Mouse (Mus musculus): Measurements from ENCODE around the gene Hyal1. TPM values are rescaled to one million over a fixed set of nuclear protein-coding genes. Genes with fewer than 3 reads are reported as not detected.

Hyal1 gene
- polyA plus RNA-seq, 1 experiment from 2014 or later: 4.6 TPM

DNA sequence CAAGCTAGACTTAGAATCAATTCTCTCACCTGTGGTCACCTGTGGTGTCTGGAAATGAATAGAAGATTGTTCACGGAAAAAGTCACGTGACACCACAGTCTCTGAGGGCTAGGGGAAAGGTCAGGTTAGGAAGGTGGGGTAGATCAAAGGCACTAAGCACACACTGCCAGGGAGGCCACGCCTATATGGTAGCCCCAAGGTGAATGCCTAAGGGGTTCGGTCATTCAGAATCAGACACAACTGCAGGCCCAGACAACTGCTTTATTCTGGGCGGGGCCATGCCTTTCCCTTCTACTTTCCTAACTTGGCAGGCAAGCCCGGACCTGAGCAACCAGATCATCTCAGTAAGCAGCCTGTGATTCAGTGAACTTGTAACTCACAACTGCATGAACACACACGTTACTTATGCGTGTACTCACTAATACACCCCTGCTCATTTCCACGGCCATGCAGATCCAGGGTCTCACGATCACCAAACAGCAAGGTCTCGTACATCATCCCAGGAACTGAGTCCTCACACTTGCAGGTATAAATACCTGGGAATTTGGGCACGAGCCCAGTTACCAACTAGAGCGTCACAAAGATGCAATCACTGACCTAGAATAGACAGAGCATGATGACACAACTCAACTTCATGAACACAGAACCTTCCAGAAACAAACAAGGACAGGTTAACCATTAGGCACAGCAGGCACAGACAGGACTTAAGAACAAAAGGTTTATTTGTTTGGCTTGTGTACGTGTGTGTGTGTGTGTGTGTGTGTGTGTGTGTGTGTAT lies 959 bp upstream of the Hyal1 start:
- Histone ChIP-seq H3K36me3 (ENCODE audit: control insufficient read depth, insufficient read depth, low read length) (peaks cover 37% of the 10 kb centered on the region), H3K27ac (replicated peaks in 1 of 2; ENCODE audit: control insufficient read depth in 1 of 2, insufficient read depth in 1 of 2, low read depth in 2 of 2, low read length in 2 of 2) (peak overlapping the region; percentile 55 to 57; a peak in 3 of 4 replicates), H3K4me2 (ENCODE audit: low read length) (peak overlapping the region; percentile 61; the same call in 1 of the 2 replicates), H3K4me3 (ENCODE audit: control insufficient read depth in 1 of 2, insufficient read depth in 1 of 2, low read depth in 1 of 2, low read length in 2 of 2) (no peak overlapping the region), H3K9me3 (ENCODE audit: control insufficient read depth, low read length) (no peaks in the 10 kb centered on the region), H3K27me3 (ENCODE audit: control insufficient read depth, insufficient read depth, low read length) (no peaks in the 10 kb centered on the region), H3K4me1 (ENCODE audit: control insufficient read depth in 2 of 2, insufficient read depth in 2 of 2, low read length in 2 of 2) (peaks cover 20 to 28% of the 10 kb centered on the region in 2 experiments), H3K9ac (ENCODE audit: low read length) (no peak overlapping the region)
- WGBS: 80% methylated on average over 14 of the region's 14 CpGs
- no peak for ATAC-seq (ENCODE audit: insufficient number of reproducible peaks, insufficient read depth, low FRiP score, low read depth)

DNA sequence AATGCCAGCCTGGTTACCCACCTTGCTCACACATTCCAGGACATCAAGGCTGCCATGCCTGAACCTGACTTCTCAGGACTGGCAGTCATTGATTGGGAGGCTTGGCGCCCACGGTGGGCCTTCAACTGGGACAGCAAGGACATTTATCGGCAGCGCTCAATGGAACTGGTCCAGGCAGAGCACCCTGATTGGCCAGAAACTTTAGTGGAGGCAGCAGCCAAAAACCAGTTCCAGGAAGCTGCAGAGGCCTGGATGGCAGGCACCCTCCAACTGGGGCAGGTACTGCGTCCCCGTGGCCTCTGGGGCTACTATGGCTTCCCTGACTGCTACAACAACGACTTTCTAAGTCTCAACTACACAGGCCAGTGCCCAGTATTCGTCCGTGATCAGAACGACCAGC lies 1.1 kb downstream of the Hyal1 start:
- ATAC-seq (ENCODE audit: insufficient number of reproducible peaks, insufficient read depth, low FRiP score, low read depth): no peak

DNA sequence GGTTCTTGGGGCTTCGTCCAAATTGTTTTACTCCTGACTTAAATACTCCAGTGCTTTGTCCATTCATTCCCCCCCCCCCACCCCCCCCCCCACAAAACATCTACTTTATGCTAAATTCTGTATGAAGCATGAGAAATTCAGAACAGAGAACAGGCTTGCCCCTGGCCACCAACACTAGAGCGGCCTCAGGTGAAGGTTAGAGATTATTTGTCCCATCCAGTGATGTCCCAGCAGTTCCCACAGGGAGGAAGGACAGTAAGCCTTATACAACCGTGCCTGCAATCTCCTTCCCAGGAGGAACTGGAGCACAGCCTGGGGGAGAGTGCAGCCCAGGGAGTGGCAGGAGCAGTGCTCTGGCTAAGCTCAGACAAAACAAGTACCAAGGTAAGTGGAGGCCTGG lies 1.9 kb downstream of the Hyal1 start, which contains the start of gene Naa80:
Naa80 (plus strand) TSS at position 301 of the 400 bp plus-strand sequence.
- 74% methylated on average over 3 of the region's 3 CpGs for WGBS
- peak within 1 kb of the TSS in 1 of 2 experiments; percentile 94; a peak in 1 of 4 replicates for H3K27ac ChIP-seq (replicated peaks in 1 of 2; ENCODE audit: control insufficient read depth in 1 of 2, insufficient read depth in 1 of 2, low read depth in 2 of 2, low read length in 2 of 2)
- peaks cover 17 to 29% of the 10 kb centered on the region in 2 experiments for H3K4me1 ChIP-seq (ENCODE audit: control insufficient read depth in 2 of 2, insufficient read depth in 2 of 2, low read length in 2 of 2)
- no peak within 1 kb of the TSS for H3K4me3 ChIP-seq (ENCODE audit: control insufficient read depth in 1 of 2, insufficient read depth in 1 of 2, low read depth in 1 of 2, low read length in 2 of 2)
- H3K4me2 ChIP-seq (ENCODE audit: low read length): 0 out of 2 replicates have a peak within 1 kb of the TSS, but pooled peaks have one; percentile 61
- no peak within 1 kb of the TSS; the same call in 1 of the 2 replicates for H3K9ac ChIP-seq (ENCODE audit: low read length)
- ATAC-seq (ENCODE audit: insufficient number of reproducible peaks, insufficient read depth, low FRiP score, low read depth): no peak
- H3K9me3 ChIP-seq (ENCODE audit: control insufficient read depth, low read length): no peaks in the 10 kb centered on the region
- H3K36me3 ChIP-seq (ENCODE audit: control insufficient read depth, insufficient read depth, low read length): peaks cover 21% of the 10 kb centered on the region
- no peaks in the 10 kb centered on the region for H3K27me3 ChIP-seq (ENCODE audit: control insufficient read depth, insufficient read depth, low read length)

More for the DNA sequence above, 1.1 kb downstream of the Hyal1 start:
- H3K9me3 ChIP-seq (ENCODE audit: control insufficient read depth, low read length): no peaks in the 10 kb centered on the region
- peaks cover 17 to 29% of the 10 kb centered on the region in 2 experiments for H3K4me1 ChIP-seq (ENCODE audit: control insufficient read depth in 2 of 2, insufficient read depth in 2 of 2, low read length in 2 of 2)
- peaks cover 21% of the 10 kb centered on the region for H3K36me3 ChIP-seq (ENCODE audit: control insufficient read depth, insufficient read depth, low read length)
- H3K4me2 ChIP-seq (ENCODE audit: low read length): 0 out of 2 replicates have a peak overlapping the region, but pooled peaks have one; percentile 61
- WGBS: 93% methylated on average over 10 of the region's 10 CpGs
- H3K27ac ChIP-seq (replicated peaks in 1 of 2; ENCODE audit: control insufficient read depth in 1 of 2, insufficient read depth in 1 of 2, low read depth in 2 of 2, low read length in 2 of 2): no peak overlapping the region
- H3K4me3 ChIP-seq (ENCODE audit: control insufficient read depth in 1 of 2, insufficient read depth in 1 of 2, low read depth in 1 of 2, low read length in 2 of 2): no peak overlapping the region
- H3K27me3 ChIP-seq (ENCODE audit: control insufficient read depth, insufficient read depth, low read length): no peaks in the 10 kb centered on the region
- no peak overlapping the region for H3K9ac ChIP-seq (ENCODE audit: low read length)

DNA sequence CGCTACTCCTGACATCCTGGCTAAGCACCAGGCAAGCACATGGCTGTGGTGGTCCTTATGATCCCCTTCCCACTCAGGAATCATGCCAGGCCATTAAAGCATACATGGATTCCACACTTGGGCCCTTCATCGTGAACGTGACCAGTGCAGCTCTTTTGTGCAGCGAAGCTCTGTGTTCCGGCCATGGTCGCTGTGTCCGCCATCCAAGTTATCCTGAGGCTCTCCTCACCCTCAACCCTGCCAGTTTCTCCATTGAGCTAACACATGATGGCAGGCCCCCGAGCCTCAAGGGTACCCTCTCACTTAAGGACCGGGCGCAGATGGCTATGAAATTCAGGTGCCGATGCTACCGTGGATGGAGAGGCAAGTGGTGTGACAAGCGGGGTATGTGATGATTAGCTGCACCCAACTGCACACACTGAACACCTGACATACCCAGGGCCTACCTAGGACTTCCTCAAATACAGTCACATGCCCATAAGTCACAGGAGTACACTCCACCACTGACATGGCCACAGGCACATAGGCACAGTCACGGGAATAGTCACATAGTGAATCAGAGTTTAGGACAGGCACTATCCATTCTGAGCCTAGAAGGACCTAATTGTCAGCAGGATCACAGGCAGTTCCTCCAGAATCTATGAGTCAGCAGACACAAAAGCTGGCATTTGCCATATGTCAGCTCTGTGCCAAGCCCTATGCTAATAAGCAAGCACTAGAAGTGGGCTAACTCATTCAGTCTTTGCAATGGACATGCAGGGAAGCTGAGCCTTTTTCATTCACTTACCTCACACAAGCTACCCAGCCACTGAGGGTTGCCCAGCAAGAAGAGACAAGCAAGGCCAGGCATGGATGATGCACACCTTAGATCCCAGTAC lies 2.5 kb downstream of the Hyal1 start:
- Histone ChIP-seq H3K4me1 (ENCODE audit: control insufficient read depth in 2 of 2, insufficient read depth in 2 of 2, low read length in 2 of 2) (peaks cover 17 to 29% of the 10 kb centered on the region in 2 experiments), H3K27ac (replicated peaks in 1 of 2; ENCODE audit: control insufficient read depth in 1 of 2, insufficient read depth in 1 of 2, low read depth in 2 of 2, low read length in 2 of 2) (peak overlapping the region in 1 of 2 experiments; percentile 94; a peak in 1 of 4 replicates), H3K4me2 (ENCODE audit: low read length) (no peak overlapping the region), H3K9ac (ENCODE audit: low read length) (no peak overlapping the region; the same call in 1 of the 2 replicates), H3K9me3 (ENCODE audit: control insufficient read depth, low read length) (no peaks in the 10 kb centered on the region), H3K4me3 (ENCODE audit: control insufficient read depth in 1 of 2, insufficient read depth in 1 of 2, low read depth in 1 of 2, low read length in 2 of 2) (no peak overlapping the region), H3K27me3 (ENCODE audit: control insufficient read depth, insufficient read depth, low read length) (no peaks in the 10 kb centered on the region), H3K36me3 (ENCODE audit: control insufficient read depth, insufficient read depth, low read length) (peaks cover 24% of the 10 kb centered on the region)
- ATAC-seq (ENCODE audit: insufficient number of reproducible peaks, insufficient read depth, low FRiP score, low read depth): no peak
- 90% methylated on average over 14 of the region's 14 CpGs for WGBS

DNA sequence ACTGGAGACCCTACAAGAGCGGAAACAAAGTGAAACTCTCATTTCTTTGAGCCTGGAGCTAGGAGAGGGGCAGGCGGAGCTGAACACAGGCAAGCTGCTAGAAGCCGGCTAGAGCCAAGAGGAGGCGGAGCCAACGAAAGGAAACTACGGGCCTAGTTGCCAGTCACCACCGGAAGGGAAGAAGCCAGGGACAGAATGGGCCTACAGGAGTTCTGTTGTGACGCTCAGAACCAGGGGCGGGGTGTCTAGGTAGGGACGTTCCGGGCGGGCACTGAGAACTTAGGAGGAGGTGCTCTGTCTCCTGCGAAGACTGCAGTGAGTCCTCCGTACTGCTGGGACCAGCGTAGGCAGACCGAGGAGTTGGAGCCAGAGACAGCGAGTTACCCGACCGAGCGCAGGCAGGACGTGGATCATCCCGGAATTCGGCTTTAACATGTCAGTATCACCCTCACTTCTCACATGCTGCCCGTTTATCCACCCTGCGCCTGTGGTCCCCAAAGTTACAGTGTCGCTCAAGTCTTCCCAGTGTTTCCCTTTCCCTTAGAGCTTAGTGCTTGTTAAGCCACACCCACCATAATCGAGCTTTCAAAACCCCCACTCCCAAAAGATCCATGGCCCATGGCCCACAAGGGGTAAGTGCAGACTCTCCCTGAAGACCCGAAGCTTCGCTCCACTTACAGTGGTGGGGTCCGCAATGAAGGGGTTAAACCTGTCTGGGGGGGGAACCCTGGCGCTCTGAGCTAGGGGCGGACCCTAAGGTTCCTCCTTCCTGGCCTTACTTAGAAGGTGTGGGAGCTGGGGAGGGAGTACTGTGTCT lies 4.0 kb downstream of the Hyal1 start, which contains the start of gene Hyal3:
Hyal3 (plus strand) TSS at position 318 of the 817 bp plus-strand sequence.
- H3K27me3 ChIP-seq (ENCODE audit: control insufficient read depth, insufficient read depth, low read length): no peaks in the 10 kb centered on the region
- H3K27ac ChIP-seq (replicated peaks in 1 of 2; ENCODE audit: control insufficient read depth in 1 of 2, insufficient read depth in 1 of 2, low read depth in 2 of 2, low read length in 2 of 2): peak within 1 kb of the TSS; percentile 88 to 94
- peak within 1 kb of the TSS; percentile 53 to 55 for H3K4me3 ChIP-seq (ENCODE audit: control insufficient read depth in 1 of 2, insufficient read depth in 1 of 2, low read depth in 1 of 2, low read length in 2 of 2)
- peaks cover 17 to 29% of the 10 kb centered on the region in 2 experiments for H3K4me1 ChIP-seq (ENCODE audit: control insufficient read depth in 2 of 2, insufficient read depth in 2 of 2, low read length in 2 of 2)
- peak; percentile 38 for ATAC-seq (ENCODE audit: insufficient number of reproducible peaks, insufficient read depth, low FRiP score, low read depth)
- under 1% methylated on average over 32 of the region's 32 CpGs for WGBS
- peak within 1 kb of the TSS; percentile 87 for H3K4me2 ChIP-seq (ENCODE audit: low read length)
- H3K36me3 ChIP-seq (ENCODE audit: control insufficient read depth, insufficient read depth, low read length): peaks cover 18% of the 10 kb centered on the region
- H3K9ac ChIP-seq (ENCODE audit: low read length): peak within 1 kb of the TSS; percentile 81
- no peaks in the 10 kb centered on the region for H3K9me3 ChIP-seq (ENCODE audit: control insufficient read depth, low read length)

DNA sequence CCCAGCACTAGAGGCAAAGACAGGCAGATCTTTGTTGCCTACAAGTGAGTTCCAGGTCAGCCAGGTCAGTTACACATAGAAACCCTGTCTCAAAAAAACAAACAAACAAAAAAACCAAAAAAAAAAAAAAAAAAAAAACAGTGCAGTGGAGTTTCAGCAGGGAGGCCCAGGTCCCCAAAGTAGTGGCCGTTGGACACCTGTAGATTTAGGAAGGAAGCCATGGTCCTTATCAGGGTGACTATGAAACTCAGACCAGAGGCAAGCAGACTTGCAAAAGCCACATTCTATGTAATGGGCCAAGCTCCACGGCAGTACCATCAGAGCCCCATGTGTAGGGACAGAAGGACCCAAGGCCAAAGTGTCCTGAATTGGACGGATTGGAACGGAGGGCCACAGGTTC lies 4.9 kb downstream of the Hyal1 start:
- peak overlapping the region; percentile 88 to 94; a peak in 3 of 4 replicates for H3K27ac ChIP-seq (replicated peaks in 1 of 2; ENCODE audit: control insufficient read depth in 1 of 2, insufficient read depth in 1 of 2, low read depth in 2 of 2, low read length in 2 of 2)
- H3K27me3 ChIP-seq (ENCODE audit: control insufficient read depth, insufficient read depth, low read length): no peaks in the 10 kb centered on the region
- peak overlapping the region; percentile 87 for H3K4me2 ChIP-seq (ENCODE audit: low read length)
- peak overlapping the region; percentile 53 to 55; a peak in 3 of 4 replicates for H3K4me3 ChIP-seq (ENCODE audit: control insufficient read depth in 1 of 2, insufficient read depth in 1 of 2, low read depth in 1 of 2, low read length in 2 of 2)
- WGBS: 68% methylated on average over 4 of the region's 4 CpGs
- H3K4me1 ChIP-seq (ENCODE audit: control insufficient read depth in 2 of 2, insufficient read depth in 2 of 2, low read length in 2 of 2): peaks cover 11 to 24% of the 10 kb centered on the region in 2 experiments
- no peak for ATAC-seq (ENCODE audit: insufficient number of reproducible peaks, insufficient read depth, low FRiP score, low read depth)
- peaks cover 18% of the 10 kb centered on the region for H3K36me3 ChIP-seq (ENCODE audit: control insufficient read depth, insufficient read depth, low read length)
- peak overlapping the region; percentile 81 for H3K9ac ChIP-seq (ENCODE audit: low read length)
- H3K9me3 ChIP-seq (ENCODE audit: control insufficient read depth, low read length): no peaks in the 10 kb centered on the region
